Mouse (Mus musculus) forebrain, embryonic 10.5 days (tissue): Measurements from ENCODE around the gene Kcna10. TPM values are rescaled to one million over a fixed set of nuclear protein-coding genes. Genes with fewer than 3 reads are reported as not detected.

ENCODE experiments used
- DNase-seq: peaks from one replicate; pipeline ENCODE4 v3.0.0-alpha.2; 2017; ENCODE audit warnings: low spot score; ENCODE audit errors: extremely low spot score
- H3K27ac ChIP-seq: fragments of 300-500 bp; sonication (generic); 2 replicates; pipeline ENCODE4 v1.5.1; 2016; ENCODE audit warnings: mild to moderate bottlenecking
- H3K27me3 ChIP-seq: fragments of 300-500 bp; sonication (generic); 2 replicates; pipeline ENCODE4 v1.6.1; 2016; ENCODE audit warnings: mild to moderate bottlenecking; ENCODE audit not compliant: poor library complexity, severe bottlenecking
- H3K36me3 ChIP-seq: fragments of 300-500 bp; sonication (generic); replicated peaks from 2 replicates; pipeline ENCODE4 v1.6.1; 2016; ENCODE audit warnings: mild to moderate bottlenecking, moderate library complexity
- H3K4me1 ChIP-seq: fragments of 300-500 bp; sonication (generic); 2 replicates; pipeline ENCODE4 v1.6.1; 2016
- H3K4me3 ChIP-seq: fragments of 300-500 bp; sonication (generic); 2 replicates; pipeline ENCODE4 v1.5.1; 2016; ENCODE audit warnings: mild to moderate bottlenecking, moderate library complexity
- H3K9me3 ChIP-seq: fragments of 300-500 bp; sonication (generic); 2 replicates; pipeline ENCODE4 v1.6.1; 2016; ENCODE audit warnings: mild to moderate bottlenecking, moderate library complexity
- WGBS: fragments of 180-500 bp; shearing (Covaris S2); methylation state at CpG from one replicate; pipeline ENCODE4 v1.1.7; 2016; 5-methylcytosine and 5-hydroxymethylcytosine counted together
- polyA plus RNA-seq: library from polyadenylated mRNA; unstranded; fragments of >200 nt; fragmentation: Nextera tagmentation; extraction: Ambion mirVana; gene quantifications from 2 replicates; pipeline ENCODE4 v1.2.1, GENCODE M21; 2016

Gene Kcna10
- polyA plus RNA-seq, 1 experiment from 2014 or later = not detected

DNA sequence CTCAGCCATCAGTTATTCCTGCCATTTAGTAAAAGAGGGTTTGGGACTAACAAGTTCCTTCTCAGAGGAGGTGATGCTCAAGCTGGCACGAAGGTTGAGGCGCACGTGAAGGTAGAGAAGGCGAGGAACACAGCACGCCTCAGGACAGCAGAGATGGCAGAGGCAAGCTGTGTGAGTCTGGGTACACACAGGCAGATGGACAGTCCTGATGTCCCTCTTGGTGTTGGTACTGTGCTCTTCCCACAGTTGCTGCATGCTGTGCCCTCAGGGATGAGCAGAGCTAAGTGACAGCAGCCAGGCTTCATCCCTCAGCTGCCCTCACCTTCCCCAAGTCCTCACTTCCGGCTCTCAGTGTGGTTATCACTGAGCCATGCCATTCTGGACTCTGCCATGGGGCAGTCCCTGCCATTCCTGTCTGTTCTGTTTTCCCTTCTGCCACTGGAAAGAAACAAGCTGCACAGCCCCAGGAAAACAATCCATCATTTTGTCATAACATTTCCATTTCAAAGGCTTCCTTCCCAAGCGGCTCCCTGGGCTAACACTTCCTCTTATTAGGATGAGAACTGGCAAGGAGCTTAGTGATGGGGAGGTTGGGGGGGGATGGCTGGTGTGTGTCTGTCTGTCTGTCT lies 24.9 kb downstream of the Kcna10 start:
- no peaks in the 10 kb centered on the region for H3K9me3 ChIP-seq
- H3K27ac ChIP-seq = no peak overlapping the region
- H3K27me3 ChIP-seq = no peaks in the 10 kb centered on the region
- H3K4me1 ChIP-seq = peaks cover 14% of the 10 kb centered on the region
- 77% methylated on average over 7 of the region's 7 CpGs for WGBS
- DNase-seq = no peak
- H3K36me3 ChIP-seq = no peaks in the 10 kb centered on the region
- H3K4me3 ChIP-seq = no peak overlapping the region

DNA sequence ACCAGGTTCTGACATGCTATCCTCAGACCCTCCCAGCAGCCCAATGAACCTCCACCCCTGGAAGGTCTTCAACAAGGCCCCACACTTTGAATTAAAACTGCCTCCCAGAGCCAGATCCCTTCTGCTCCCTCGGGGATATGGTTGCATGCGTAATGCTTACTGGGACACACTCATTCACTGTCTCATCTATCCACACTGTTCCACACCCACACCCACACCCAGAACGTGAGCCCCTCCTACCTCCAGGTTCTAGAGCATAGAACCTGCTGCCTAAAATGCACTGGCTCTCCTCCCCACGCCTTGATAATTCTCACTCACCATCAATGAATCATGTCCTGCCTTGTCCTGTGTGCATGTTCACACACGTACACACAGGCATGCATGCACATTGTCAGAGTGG lies 31.8 kb downstream of the Kcna10 start:
- H3K36me3 ChIP-seq = no peaks in the 10 kb centered on the region
- H3K27me3 ChIP-seq = no peaks in the 10 kb centered on the region
- no peak overlapping the region for H3K27ac ChIP-seq
- WGBS = 88% methylated on average over 5 of the region's 5 CpGs
- H3K4me1 ChIP-seq = no peaks in the 10 kb centered on the region
- DNase-seq = no peak
- no peaks in the 10 kb centered on the region for H3K9me3 ChIP-seq
- H3K4me3 ChIP-seq = no peak overlapping the region

DNA sequence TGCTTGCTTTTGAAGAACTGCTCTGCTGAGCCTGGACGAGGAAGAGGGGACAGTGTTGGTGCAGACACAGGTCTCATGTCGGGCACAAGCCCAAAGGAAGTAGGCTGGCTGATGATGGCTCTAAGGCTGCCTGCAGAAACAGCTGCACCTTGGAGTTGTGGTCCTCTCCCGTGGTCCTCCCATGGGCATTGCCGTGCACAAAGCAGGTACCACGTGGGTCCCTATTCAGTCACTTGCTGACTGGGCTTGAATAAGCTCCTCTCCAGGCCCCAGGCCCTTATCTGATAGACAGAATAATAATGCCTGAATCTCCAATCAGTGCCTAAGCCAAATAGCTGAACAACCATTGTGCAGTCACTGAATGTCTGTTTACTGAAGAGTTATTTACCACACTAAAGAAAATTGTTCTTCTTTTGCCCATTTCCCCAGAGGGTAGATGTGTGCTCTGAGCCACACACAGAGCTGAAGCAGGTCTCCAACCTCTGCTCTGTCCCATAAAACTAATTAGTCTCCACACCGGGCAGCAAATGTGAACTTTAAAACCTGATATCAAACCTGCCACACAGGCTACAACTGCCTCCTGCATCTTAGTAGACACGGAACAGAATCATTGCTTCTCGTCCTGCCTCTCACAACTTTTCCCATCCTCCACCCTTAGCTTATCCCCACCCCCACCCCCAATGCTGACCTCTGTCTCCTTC lies 33.7 kb downstream of the Kcna10 start:
- Histone ChIP-seq H3K4me3 (no peak overlapping the region), H3K4me1 (no peaks in the 10 kb centered on the region), H3K9me3 (no peaks in the 10 kb centered on the region), H3K36me3 (no peaks in the 10 kb centered on the region), H3K27me3 (no peaks in the 10 kb centered on the region), H3K27ac (no peak overlapping the region)
- 78% methylated on average over 8 of the region's 8 CpGs for WGBS
- no peak for DNase-seq

DNA sequence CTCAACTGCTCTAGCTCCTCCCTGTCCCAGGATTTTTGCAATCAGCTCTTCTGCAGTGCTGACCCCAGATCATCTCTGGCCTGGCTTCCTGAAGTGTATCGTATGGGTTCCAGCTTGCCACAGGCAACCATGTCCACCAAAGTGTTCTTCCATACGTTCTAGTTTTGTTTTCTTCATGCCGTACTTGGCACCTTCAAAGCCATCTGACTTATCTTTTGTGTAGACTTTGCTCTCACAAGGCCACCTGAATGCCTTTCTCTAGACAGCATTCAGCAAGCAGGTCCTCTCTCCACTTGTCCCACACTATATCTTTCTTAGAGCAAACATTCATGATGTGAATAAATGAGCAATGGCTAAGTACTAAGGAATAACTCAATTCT lies 34.2 kb downstream of the Kcna10 start:
- H3K4me1 ChIP-seq = no peaks in the 10 kb centered on the region
- no peak for DNase-seq
- H3K4me3 ChIP-seq = no peak overlapping the region
- H3K36me3 ChIP-seq = no peaks in the 10 kb centered on the region
- no peaks in the 10 kb centered on the region for H3K9me3 ChIP-seq
- 90% methylated on average over 3 of the region's 3 CpGs for WGBS
- no peak overlapping the region for H3K27ac ChIP-seq
- H3K27me3 ChIP-seq = no peaks in the 10 kb centered on the region

DNA sequence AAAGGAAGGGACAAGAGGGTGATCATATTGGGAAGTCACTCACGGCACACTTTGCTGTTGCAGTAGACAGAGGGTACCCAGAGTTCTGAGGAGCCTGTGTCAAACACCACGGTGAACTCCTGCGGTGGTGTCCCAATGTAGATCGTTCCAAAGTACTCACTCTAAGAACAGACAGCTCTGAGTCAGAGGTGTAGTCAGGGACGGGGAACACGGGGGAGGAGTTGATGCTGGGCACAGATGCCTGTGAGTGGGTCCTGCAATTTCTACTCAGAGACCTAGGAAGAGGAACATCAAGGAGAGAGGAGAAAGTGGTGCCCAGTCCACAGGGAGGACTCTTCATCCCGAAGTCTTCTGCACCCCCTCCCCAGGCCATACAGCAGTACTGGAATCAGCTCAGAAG lies 35.7 kb downstream of the Kcna10 start:
- Histone ChIP-seq H3K36me3 (no peaks in the 10 kb centered on the region), H3K4me1 (no peaks in the 10 kb centered on the region), H3K9me3 (no peaks in the 10 kb centered on the region), H3K27me3 (no peaks in the 10 kb centered on the region), H3K4me3 (no peak overlapping the region), H3K27ac (no peak overlapping the region)
- DNase-seq = no peak
- WGBS = 94% methylated on average over 7 of the region's 7 CpGs

DNA sequence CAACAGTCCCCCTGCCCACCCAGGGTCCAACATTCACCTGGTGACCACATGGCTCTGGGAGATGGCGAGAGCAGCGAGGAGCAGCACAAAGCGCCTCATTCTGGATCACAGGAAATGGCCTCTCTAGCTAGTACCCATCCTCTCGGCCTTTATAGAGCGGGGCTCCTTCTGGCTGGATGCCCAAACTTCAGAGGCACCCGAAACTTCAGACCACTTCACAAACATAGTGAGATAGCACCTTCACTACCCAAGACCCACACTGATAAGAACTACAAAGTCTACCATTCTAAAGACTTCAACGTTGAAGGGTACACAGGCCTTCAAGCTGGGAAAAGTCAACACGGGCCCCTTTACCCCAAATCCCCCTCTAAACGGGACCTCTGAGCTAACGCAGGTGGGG lies 38.8 kb downstream of the Kcna10 start, which contains the start of gene Cym:
Cym (minus strand) TSS at position 125 of the 400 bp plus-strand sequence.
- no peak for DNase-seq
- 89% methylated on average over 10 of the region's 10 CpGs for WGBS
- H3K4me3 ChIP-seq = no peak within 1 kb of the TSS

DNA sequence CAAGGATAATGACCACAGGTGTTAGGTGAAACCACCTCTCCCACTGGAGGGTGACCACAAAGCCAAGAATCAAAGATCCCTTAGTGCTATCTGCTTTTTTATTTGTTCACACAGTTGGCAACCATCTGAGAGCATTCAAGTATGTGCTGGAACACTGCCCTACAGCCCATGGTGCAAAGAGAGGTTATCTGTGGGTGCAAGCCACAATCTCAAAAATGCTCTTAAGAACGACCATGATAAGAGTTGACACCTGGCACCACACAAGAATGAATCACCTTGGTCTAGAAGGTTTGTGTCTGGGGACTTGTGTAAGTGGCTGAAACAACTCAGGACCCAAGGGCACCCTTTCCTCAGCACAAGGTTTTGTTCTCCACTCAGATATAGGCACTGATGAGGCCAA lies 40.4 kb downstream of the Kcna10 start:
- DNase-seq = no peak
- H3K9me3 ChIP-seq = peaks cover 3% of the 10 kb centered on the region; the same call in 1 of the 2 replicates
- H3K27ac ChIP-seq = no peak overlapping the region
- no peaks in the 10 kb centered on the region for H3K36me3 ChIP-seq
- no peak overlapping the region for H3K4me3 ChIP-seq
- H3K4me1 ChIP-seq = no peaks in the 10 kb centered on the region
- WGBS = 83% methylated on average over 1 of the region's 1 CpGs
- H3K27me3 ChIP-seq = no peaks in the 10 kb centered on the region

More for the DNA sequence above, 38.8 kb downstream of the Kcna10 start, which contains the start of gene Cym:
- no peaks in the 10 kb centered on the region for H3K4me1 ChIP-seq
- no peak within 1 kb of the TSS for H3K27ac ChIP-seq
- no peaks in the 10 kb centered on the region for H3K27me3 ChIP-seq
- no peaks in the 10 kb centered on the region for H3K36me3 ChIP-seq
- H3K9me3 ChIP-seq = peaks cover 3% of the 10 kb centered on the region; the same call in 1 of the 2 replicates

DNA sequence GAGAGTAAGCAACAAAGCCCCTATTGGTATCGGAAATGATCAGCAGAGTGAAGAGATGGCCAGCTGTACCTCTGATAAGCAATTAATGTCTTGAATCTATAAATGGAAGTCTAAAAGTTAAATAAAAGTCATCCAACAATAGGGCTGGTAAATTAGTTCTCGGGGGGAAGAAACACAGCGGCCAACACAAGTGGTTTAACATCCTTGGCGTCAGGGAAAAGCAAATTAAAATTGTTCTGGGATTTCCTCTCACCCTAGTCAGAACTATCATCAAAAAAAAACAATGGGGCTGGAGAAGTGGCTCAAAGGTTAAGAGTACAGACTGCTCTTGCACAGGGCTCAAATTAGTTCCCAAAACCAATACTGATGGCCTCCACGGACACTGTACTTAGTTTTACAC lies 43.0 kb downstream of the Kcna10 start:
- 93% methylated on average over 5 of the region's 5 CpGs for WGBS
- no peaks in the 10 kb centered on the region for H3K36me3 ChIP-seq
- H3K27me3 ChIP-seq = no peaks in the 10 kb centered on the region
- H3K9me3 ChIP-seq = peaks cover 3% of the 10 kb centered on the region; the same call in 1 of the 2 replicates
- no peak overlapping the region for H3K27ac ChIP-seq
- H3K4me3 ChIP-seq = no peak overlapping the region
- no peak for DNase-seq
- no peaks in the 10 kb centered on the region for H3K4me1 ChIP-seq

DNA sequence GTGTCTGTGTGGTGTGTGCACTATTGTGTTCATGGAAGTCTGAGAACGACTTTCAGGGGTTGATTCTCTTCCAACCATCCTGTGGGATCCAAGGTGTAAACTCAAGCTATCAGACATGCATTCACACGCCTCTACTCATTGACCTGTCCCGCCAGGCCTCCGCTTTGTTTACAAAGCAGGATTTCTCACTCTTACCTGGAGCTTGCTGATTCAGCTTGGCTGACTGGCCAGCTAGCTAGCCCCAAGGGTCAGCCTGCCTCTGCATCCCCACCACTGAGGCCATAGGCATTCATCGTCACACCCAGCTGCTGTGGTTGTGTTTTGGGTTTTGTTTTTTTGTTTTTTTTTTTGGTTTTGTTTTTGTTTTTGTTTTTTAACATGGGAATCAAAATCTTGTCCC lies 46.4 kb downstream of the Kcna10 start:
- peaks cover 5% of the 10 kb centered on the region for H3K4me1 ChIP-seq
- H3K36me3 ChIP-seq = no peaks in the 10 kb centered on the region
- peaks cover 3% of the 10 kb centered on the region; the same call in 1 of the 2 replicates for H3K9me3 ChIP-seq
- no peak overlapping the region for H3K4me3 ChIP-seq
- no peak overlapping the region for H3K27ac ChIP-seq
- 83% methylated on average over 5 of the region's 5 CpGs for WGBS
- H3K27me3 ChIP-seq = no peaks in the 10 kb centered on the region
- DNase-seq = no peak

DNA sequence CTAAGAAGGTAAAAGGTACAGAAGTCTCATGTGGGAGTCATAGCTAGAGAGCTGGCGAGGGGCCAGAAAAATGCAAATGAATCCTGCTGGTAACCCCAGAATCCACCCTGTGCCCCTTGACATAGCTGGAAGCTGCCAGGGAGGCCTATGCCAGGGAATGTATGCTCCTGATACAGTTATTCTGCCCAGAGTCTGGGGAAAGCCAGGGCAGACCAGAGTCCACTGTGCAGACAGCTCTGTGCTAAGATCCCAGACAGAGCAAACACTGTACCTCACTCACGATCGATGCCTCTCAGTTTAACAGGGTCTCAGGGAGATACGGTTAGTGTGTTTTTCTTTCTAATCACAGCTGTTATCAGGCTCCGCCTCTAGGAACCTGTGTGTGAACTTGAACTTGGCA lies 47.0 kb downstream of the Kcna10 start:
- 86% methylated on average over 5 of the region's 5 CpGs for WGBS
- Histone ChIP-seq H3K27ac (no peak overlapping the region), H3K36me3 (no peaks in the 10 kb centered on the region), H3K27me3 (no peaks in the 10 kb centered on the region), H3K4me3 (no peak overlapping the region), H3K9me3 (no peaks in the 10 kb centered on the region), H3K4me1 (peaks cover 5% of the 10 kb centered on the region)
- no peak for DNase-seq

DNA sequence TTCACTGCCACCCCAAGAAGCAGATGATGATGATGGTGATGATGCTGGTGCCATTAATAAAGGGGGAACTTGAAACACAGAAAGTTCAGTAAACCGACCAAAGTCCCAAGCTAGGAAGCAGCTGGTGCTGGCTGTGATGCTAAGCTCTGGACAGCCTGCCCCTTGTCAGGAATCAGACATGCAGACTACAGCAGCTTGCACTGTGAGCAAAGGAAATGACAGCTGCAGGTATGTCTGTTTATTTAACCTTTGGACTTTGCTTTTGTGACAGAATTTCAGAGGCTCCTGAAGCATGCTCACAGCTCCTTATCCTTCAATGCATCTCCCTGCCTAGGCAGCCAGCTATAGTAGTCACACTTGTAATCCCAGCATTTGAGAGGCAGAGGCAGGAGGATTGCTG lies 47.7 kb downstream of the Kcna10 start, which contains the start of gene A630076J17Rik:
A630076J17Rik (plus strand) TSS at position 88 of the 400 bp plus-strand sequence.
- Histone ChIP-seq H3K4me1 (peaks cover 5% of the 10 kb centered on the region), H3K9me3 (no peaks in the 10 kb centered on the region), H3K4me3 (no peak within 1 kb of the TSS), H3K36me3 (no peaks in the 10 kb centered on the region), H3K27me3 (no peaks in the 10 kb centered on the region), H3K27ac (no peak within 1 kb of the TSS)
- WGBS = 66% methylated on average over 1 of the region's 1 CpGs
- no peak for DNase-seq

DNA sequence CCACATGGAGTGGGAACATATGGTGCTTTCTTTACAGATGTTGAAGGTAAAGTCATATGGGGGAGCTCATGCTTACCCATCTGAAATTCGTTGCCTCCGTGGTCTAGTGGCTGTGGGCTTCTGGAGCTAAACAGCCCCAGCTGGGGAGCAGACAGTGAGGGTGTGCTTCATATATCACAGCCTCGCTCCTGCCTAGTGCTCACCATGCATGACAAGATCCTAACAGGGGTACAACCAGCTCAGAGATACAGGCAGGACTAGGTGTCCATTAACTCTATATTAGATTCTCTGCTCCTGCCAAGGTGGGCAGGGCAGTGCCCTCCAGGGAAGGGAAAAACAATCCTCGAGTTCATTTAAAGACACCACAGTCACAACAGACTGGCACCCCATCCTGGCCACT lies 48.3 kb downstream of the Kcna10 start:
- DNase-seq = no peak
- no peak overlapping the region for H3K27ac ChIP-seq
- 75% methylated on average over 4 of the region's 4 CpGs for WGBS
- H3K4me3 ChIP-seq = no peak overlapping the region
- peaks cover 5% of the 10 kb centered on the region for H3K4me1 ChIP-seq
- H3K36me3 ChIP-seq = no peaks in the 10 kb centered on the region
- no peaks in the 10 kb centered on the region for H3K27me3 ChIP-seq
- no peaks in the 10 kb centered on the region for H3K9me3 ChIP-seq

DNA sequence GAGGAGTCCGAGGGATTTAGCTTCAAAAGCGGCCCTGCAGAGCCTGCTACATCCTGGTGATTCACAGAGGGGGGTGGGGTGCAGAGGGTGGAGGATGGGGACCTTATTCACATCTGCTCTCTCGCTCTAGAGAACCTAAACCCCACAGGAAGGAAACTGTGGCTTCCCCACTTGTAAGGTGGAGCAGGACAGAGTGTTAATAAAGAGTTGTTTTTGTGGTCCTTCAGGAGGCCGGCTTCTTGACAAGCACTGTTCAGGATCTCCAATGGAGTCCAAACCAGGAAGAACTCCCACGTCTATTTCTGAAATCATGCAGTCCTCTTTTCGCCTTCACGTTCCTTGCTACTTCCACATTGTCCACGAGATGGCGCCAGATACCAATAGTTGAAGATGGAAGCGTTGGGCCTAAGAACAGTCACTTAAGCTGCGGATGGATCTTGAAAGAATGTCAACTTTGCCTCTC lies 50.5 kb downstream of the Kcna10 start:
- Histone ChIP-seq H3K27me3 (no peaks in the 10 kb centered on the region), H3K4me3 (no peak overlapping the region), H3K27ac (no peak overlapping the region), H3K36me3 (no peaks in the 10 kb centered on the region), H3K4me1 (peaks cover 10% of the 10 kb centered on the region), H3K9me3 (no peaks in the 10 kb centered on the region)
- 8% methylated on average over 11 of the region's 11 CpGs for WGBS
- peak; percentile 79 for DNase-seq
